Mouse (Mus musculus): ENCODE data around the gene Son. TPM values are rescaled to one million over a fixed set of nuclear protein-coding genes. Genes with fewer than 3 reads are reported as not detected.

Gene Son
- polyA plus RNA-seq, 1 experiment from 2014 or later = 98.8 TPM

GRCm38 (mm10) chr16:91659798-91660197 is 12.5 kb downstream of the Son start:
- H3K36me3 ChIP-seq (ENCODE audit: control insufficient read depth, insufficient read depth, low read length) = peaks cover 79% of the 10 kb centered on the region
- H3K9ac ChIP-seq (ENCODE audit: low read length) = no peak overlapping the region
- ATAC-seq (ENCODE audit: insufficient read depth, low FRiP score) = no peak
- H3K4me1 ChIP-seq (ENCODE audit: control insufficient read depth, insufficient read depth, low read length) = no peaks in the 10 kb centered on the region
- H3K4me3 ChIP-seq (replicated peaks; ENCODE audit: low read length) = no peak overlapping the region
- H3K27me3 ChIP-seq (ENCODE audit: control insufficient read depth, insufficient read depth, low read length) = no peaks in the 10 kb centered on the region
- H3K9me3 ChIP-seq (replicated peaks; ENCODE audit: control insufficient read depth, low read length) = peaks cover 5% of the 10 kb centered on the region; the same call in 1 of the 2 replicates
- H3K4me2 ChIP-seq (ENCODE audit: low read depth, low read length) = no peak overlapping the region
- H3K27ac ChIP-seq (ENCODE audit: low read length) = no peak overlapping the region
- WGBS = 97% methylated on average over 20 of the region's 20 CpGs

DNA sequence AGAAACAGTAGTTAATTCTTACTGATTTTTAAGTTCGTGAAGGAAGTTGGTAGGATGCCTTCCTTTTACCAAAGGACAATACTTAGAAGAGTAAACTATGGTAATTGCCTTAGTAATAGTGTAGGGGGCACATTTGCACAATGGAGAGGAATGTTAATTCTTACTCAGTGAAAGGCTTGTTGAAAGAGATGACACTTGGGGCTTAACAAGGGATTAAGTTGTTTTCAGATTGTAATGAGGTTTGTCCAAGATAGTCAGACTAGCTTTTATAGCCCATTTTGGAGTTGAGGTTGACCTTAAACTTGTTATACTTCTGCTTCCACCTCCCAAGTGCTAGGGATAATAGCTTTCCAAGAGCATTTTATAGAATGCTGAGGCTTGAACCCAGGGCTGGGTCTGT is 14.1 kb downstream of the Son start:
- Histone ChIP-seq H3K36me3 (ENCODE audit: control insufficient read depth, insufficient read depth, low read length) (peaks cover 69% of the 10 kb centered on the region), H3K9ac (ENCODE audit: low read length) (no peak overlapping the region)
- WGBS = 77% methylated on average over 1 of the region's 1 CpGs

DNA sequence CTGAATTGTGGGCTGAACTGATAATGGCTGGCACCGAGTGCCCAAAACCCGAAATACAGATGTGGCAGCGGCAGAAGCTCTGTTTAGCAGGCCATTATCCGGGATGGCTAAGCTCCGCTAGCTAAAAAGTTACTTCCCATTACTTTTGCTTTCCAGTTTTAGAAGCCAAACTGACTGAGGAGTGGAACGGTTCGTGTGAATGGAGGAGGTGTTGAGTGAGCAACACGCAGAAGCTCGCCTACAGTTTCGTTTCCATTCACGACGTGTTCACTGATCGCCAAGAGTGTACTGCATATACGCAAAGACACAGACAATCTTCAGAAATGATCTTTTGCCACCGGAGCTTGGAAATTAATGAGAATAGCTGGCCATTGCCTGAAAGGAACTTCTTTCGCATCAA is 15.0 kb downstream of the Son start:
- no peak for ATAC-seq (ENCODE audit: insufficient read depth, low FRiP score)
- H3K36me3 ChIP-seq (ENCODE audit: control insufficient read depth, insufficient read depth, low read length) = peaks cover 64% of the 10 kb centered on the region
- WGBS = 93% methylated on average over 16 of the region's 16 CpGs

More for the DNA sequence above, 14.1 kb downstream of the Son start:
- no peaks in the 10 kb centered on the region for H3K4me1 ChIP-seq (ENCODE audit: control insufficient read depth, insufficient read depth, low read length)
- H3K27me3 ChIP-seq (ENCODE audit: control insufficient read depth, insufficient read depth, low read length) = no peaks in the 10 kb centered on the region
- peaks cover 5% of the 10 kb centered on the region; the same call in 1 of the 2 replicates for H3K9me3 ChIP-seq (replicated peaks; ENCODE audit: control insufficient read depth, low read length)
- H3K4me2 ChIP-seq (ENCODE audit: low read depth, low read length) = no peak overlapping the region
- ATAC-seq (ENCODE audit: insufficient read depth, low FRiP score) = no peak
- H3K4me3 ChIP-seq (replicated peaks; ENCODE audit: low read length) = no peak overlapping the region
- H3K27ac ChIP-seq (ENCODE audit: low read length) = no peak overlapping the region

DNA sequence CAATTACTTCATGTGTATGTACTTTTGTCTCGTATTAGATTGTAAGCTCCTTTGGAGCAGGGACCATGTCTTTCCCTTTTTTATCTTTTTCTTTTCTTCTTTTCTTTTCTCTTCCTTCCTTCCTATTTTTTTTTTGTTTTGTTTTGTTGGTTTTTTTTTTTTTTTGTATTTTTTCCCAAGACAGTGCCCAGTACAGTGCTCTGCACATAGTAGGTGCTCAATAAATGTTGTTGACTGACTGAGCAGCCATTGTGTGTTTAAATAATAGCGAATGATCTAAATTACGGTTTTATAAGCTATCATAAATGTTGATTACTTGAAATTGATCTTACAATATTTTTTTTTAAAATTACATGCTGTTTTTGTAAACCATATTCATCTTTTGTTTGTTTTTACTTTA is 16.5 kb downstream of the Son start:
- Histone ChIP-seq H3K27me3 (ENCODE audit: control insufficient read depth, insufficient read depth, low read length) (no peaks in the 10 kb centered on the region), H3K9me3 (replicated peaks; ENCODE audit: control insufficient read depth, low read length) (peaks cover 5% of the 10 kb centered on the region; the same call in 1 of the 2 replicates), H3K36me3 (ENCODE audit: control insufficient read depth, insufficient read depth, low read length) (peaks cover 49% of the 10 kb centered on the region), H3K4me1 (ENCODE audit: control insufficient read depth, insufficient read depth, low read length) (no peaks in the 10 kb centered on the region), H3K9ac (ENCODE audit: low read length) (no peak overlapping the region), H3K4me3 (replicated peaks; ENCODE audit: low read length) (no peak overlapping the region), H3K27ac (ENCODE audit: low read length) (no peak overlapping the region), H3K4me2 (ENCODE audit: low read depth, low read length) (no peak overlapping the region)
- ATAC-seq (ENCODE audit: insufficient read depth, low FRiP score) = no peak
- 96% methylated on average over 3 of the region's 3 CpGs for WGBS

More for the DNA sequence above, 15.0 kb downstream of the Son start:
- H3K27me3 ChIP-seq (ENCODE audit: control insufficient read depth, insufficient read depth, low read length) = no peaks in the 10 kb centered on the region
- H3K4me2 ChIP-seq (ENCODE audit: low read depth, low read length) = no peak overlapping the region
- H3K4me3 ChIP-seq (replicated peaks; ENCODE audit: low read length) = no peak overlapping the region
- peaks cover 5% of the 10 kb centered on the region; the same call in 1 of the 2 replicates for H3K9me3 ChIP-seq (replicated peaks; ENCODE audit: control insufficient read depth, low read length)
- no peak overlapping the region for H3K9ac ChIP-seq (ENCODE audit: low read length)
- H3K4me1 ChIP-seq (ENCODE audit: control insufficient read depth, insufficient read depth, low read length) = no peaks in the 10 kb centered on the region
- H3K27ac ChIP-seq (ENCODE audit: low read length) = no peak overlapping the region

DNA sequence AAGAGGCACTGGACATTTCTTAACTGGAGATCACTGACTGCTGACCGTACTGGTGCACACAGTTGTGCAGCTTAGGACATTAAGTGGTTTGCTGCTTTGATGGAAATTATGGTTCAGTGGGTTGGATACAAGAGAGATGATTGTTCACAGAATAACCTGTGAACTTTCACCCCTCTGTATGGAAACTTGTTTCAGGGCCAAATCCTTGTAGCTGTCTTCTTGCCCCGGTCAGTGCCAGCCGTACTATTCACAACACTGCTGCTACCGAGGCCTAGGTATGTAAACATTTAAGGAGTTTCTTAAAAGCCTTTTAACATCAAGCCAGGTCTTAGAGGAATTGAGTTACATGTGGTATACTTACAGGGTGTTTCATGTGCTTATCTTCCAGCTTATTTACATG is 27.2 kb downstream of the Son start:
- no peak overlapping the region for H3K4me3 ChIP-seq (replicated peaks; ENCODE audit: low read length)
- no peak overlapping the region for H3K9ac ChIP-seq (ENCODE audit: low read length)
- WGBS = 59% methylated on average over 4 of the region's 4 CpGs
- no peaks in the 10 kb centered on the region for H3K9me3 ChIP-seq (replicated peaks; ENCODE audit: control insufficient read depth, low read length)
- H3K27me3 ChIP-seq (ENCODE audit: control insufficient read depth, insufficient read depth, low read length) = no peaks in the 10 kb centered on the region
- H3K4me1 ChIP-seq (ENCODE audit: control insufficient read depth, insufficient read depth, low read length) = no peaks in the 10 kb centered on the region
- ATAC-seq (ENCODE audit: insufficient read depth, low FRiP score) = no peak
- H3K27ac ChIP-seq (ENCODE audit: low read length) = no peak overlapping the region
- H3K4me2 ChIP-seq (ENCODE audit: low read depth, low read length) = no peak overlapping the region
- peaks cover 35% of the 10 kb centered on the region for H3K36me3 ChIP-seq (ENCODE audit: control insufficient read depth, insufficient read depth, low read length)

DNA sequence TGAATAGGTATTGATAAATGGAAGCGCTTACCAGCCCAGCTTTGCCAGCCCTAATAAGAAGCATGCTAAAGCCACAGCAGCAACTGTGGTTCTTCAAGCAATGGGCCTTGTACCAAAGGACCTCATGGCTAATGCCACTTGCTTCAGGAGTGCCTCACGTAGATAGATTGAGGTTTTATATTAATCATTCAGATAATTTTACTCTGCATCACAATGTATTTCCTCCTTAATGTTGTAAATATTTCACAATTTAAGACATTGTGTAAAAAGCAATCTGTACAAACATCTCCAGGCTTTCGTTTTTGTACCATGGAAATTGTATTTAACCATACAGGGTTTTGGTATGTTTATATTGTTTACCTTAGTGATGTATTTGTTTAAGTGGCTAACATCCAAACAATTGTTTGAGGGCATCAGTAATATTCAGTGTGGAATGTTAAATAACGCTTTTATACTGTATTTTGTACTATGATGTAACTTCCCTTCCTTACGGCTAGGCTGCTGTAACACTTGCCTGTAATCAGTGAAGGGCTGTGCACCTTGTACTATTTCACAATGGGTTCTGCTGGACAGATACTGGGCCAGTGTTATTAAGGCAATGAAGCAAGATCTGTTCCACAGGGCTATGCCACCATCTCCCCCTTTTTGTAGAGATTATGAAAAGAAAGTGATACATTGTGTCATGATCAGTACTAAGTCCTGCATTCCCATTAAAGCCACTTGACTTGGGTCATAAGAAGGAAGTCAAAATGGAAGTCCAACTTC is 31.0 kb downstream of the Son start:
- Histone ChIP-seq H3K36me3 (ENCODE audit: control insufficient read depth, insufficient read depth, low read length) (peaks cover 41% of the 10 kb centered on the region), H3K9me3 (replicated peaks; ENCODE audit: control insufficient read depth, low read length) (no peaks in the 10 kb centered on the region), H3K4me1 (ENCODE audit: control insufficient read depth, insufficient read depth, low read length) (no peaks in the 10 kb centered on the region), H3K4me3 (replicated peaks; ENCODE audit: low read length) (no peak overlapping the region), H3K27me3 (ENCODE audit: control insufficient read depth, insufficient read depth, low read length) (no peaks in the 10 kb centered on the region), H3K9ac (ENCODE audit: low read length) (no peak overlapping the region), H3K4me2 (ENCODE audit: low read depth, low read length) (no peak overlapping the region), H3K27ac (ENCODE audit: low read length) (no peak overlapping the region)
- no peak for ATAC-seq (ENCODE audit: insufficient read depth, low FRiP score)
- WGBS = 80% methylated on average over 5 of the region's 5 CpGs

DNA sequence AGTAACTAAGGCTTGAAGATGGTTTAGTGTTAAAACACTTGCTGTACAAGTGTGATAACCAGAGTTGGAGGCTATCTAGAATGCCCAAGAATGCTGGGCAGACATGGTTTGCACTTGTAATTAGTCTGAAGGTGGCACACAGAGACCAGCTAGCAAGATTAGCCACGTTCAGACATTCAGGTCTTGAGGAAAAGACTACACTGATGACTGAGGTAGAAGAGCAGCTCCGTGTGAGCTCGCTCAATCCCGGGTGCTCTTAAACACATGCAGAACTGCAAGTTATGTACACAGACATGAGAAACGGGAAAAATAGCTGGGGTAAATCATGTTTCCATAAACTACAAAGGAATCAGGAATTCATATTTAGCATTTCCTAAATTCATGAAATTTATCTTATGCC is 33.4 kb downstream of the Son start:
- no peaks in the 10 kb centered on the region for H3K4me1 ChIP-seq (ENCODE audit: control insufficient read depth, insufficient read depth, low read length)
- no peak overlapping the region for H3K4me3 ChIP-seq (replicated peaks; ENCODE audit: low read length)
- no peak overlapping the region for H3K9ac ChIP-seq (ENCODE audit: low read length)
- H3K36me3 ChIP-seq (ENCODE audit: control insufficient read depth, insufficient read depth, low read length) = peaks cover 37% of the 10 kb centered on the region
- ATAC-seq (ENCODE audit: insufficient read depth, low FRiP score) = no peak
- H3K9me3 ChIP-seq (replicated peaks; ENCODE audit: control insufficient read depth, low read length) = no peaks in the 10 kb centered on the region
- H3K4me2 ChIP-seq (ENCODE audit: low read depth, low read length) = no peak overlapping the region
- 74% methylated on average over 5 of the region's 5 CpGs for WGBS
- no peak overlapping the region for H3K27ac ChIP-seq (ENCODE audit: low read length)
- no peaks in the 10 kb centered on the region for H3K27me3 ChIP-seq (ENCODE audit: control insufficient read depth, insufficient read depth, low read length)

- Histone ChIP-seq H3K27ac (ENCODE audit: low read length) (no peak overlapping the region), H3K36me3 (ENCODE audit: control insufficient read depth, insufficient read depth, low read length) (peaks cover 8% of the 10 kb centered on the region; the same call in 1 of the 2 replicates), H3K4me3 (replicated peaks; ENCODE audit: low read length) (no peak overlapping the region), H3K9ac (ENCODE audit: low read length) (no peak overlapping the region), H3K9me3 (replicated peaks; ENCODE audit: control insufficient read depth, low read length) (no peaks in the 10 kb centered on the region), H3K4me1 (ENCODE audit: control insufficient read depth, insufficient read depth, low read length) (peaks cover 13% of the 10 kb centered on the region), H3K4me2 (ENCODE audit: low read depth, low read length) (no peak overlapping the region), H3K27me3 (ENCODE audit: control insufficient read depth, insufficient read depth, low read length) (no peaks in the 10 kb centered on the region)
- 75% methylated on average over 5 of the region's 5 CpGs for WGBS
- ATAC-seq (ENCODE audit: insufficient read depth, low FRiP score) = no peak
Measured at GRCm38 (mm10) chr16:91685526-91685925, 38.2 kb downstream of the Son start.

DNA sequence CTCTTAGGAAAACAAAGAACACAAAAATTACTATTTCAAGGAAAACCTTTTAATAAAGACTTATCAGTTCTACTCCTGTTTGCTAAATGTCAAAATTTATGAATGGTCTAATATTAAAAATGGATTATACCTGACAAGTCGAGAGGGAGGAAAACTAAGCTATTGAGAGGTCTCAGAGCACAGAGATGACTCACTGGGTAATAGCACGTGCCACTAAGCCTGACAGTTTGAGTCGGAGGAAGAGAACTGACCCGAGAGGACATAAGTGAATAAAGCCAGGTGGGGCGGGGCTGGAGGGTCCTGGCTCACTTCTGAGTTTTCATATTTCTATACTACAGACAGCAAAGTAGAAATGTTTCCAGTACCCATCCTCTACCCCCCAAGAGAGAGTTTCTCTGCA is 39.1 kb downstream of the Son start:
- Histone ChIP-seq H3K9ac (ENCODE audit: low read length) (no peak overlapping the region), H3K27me3 (ENCODE audit: control insufficient read depth, insufficient read depth, low read length) (no peaks in the 10 kb centered on the region), H3K27ac (ENCODE audit: low read length) (no peak overlapping the region), H3K4me2 (ENCODE audit: low read depth, low read length) (no peak overlapping the region), H3K4me1 (ENCODE audit: control insufficient read depth, insufficient read depth, low read length) (peaks cover 13% of the 10 kb centered on the region), H3K4me3 (replicated peaks; ENCODE audit: low read length) (no peak overlapping the region), H3K36me3 (ENCODE audit: control insufficient read depth, insufficient read depth, low read length) (peaks cover 8% of the 10 kb centered on the region; the same call in 1 of the 2 replicates), H3K9me3 (replicated peaks; ENCODE audit: control insufficient read depth, low read length) (no peaks in the 10 kb centered on the region)
- ATAC-seq (ENCODE audit: insufficient read depth, low FRiP score) = no peak
- 64% methylated on average over 5 of the region's 5 CpGs for WGBS

Data from stomach, embryonic 16.5 days (tissue).